Mouse (Mus musculus) stomach, embryonic 16.5 days (tissue): ENCODE results near the gene Ttc41. TPM values are rescaled to one million over a fixed set of nuclear protein-coding genes. Genes with fewer than 3 reads are reported as not detected.
A peak's percentile ranks its signal among the peaks of the same experiment; 100 is the strongest.

Experiments used
- ATAC-seq: fragments of 200-750 bp; cut with Nextera tagmentation; 2 replicates; pipeline ENCODE4 v1.8.0; 2017; ENCODE audit warnings: moderate number of reproducible peaks, moderate TSS enrichment; ENCODE audit not compliant: insufficient read depth, low FRiP score
- H3K27ac ChIP-seq: fragments of 300-500 bp; sonication (generic); 2 replicates; pipeline ENCODE4 v1.5.1; 2014; ENCODE audit warnings: low read length
- H3K27me3 ChIP-seq: fragments of 300-500 bp; sonication (generic); 2 replicates; pipeline ENCODE4 v1.6.1; 2014; ENCODE audit warnings: low read length, control low read depth, mixed read lengths; ENCODE audit not compliant: control insufficient read depth, insufficient read depth
- H3K36me3 ChIP-seq: fragments of 300-500 bp; sonication (generic); 2 replicates; pipeline ENCODE4 v1.6.1; 2014; ENCODE audit warnings: low read length; ENCODE audit not compliant: control insufficient read depth, insufficient read depth
- H3K4me1 ChIP-seq: fragments of 300-500 bp; sonication (generic); 2 replicates; pipeline ENCODE4 v1.6.1; 2014; ENCODE audit warnings: low read length, control low read depth, mixed read lengths; ENCODE audit not compliant: control insufficient read depth, insufficient read depth
- H3K4me2 ChIP-seq: fragments of 300-500 bp; sonication (generic); 2 replicates; pipeline ENCODE4 v1.6.1; 2014; ENCODE audit warnings: low read depth, low read length, mixed read lengths
- H3K4me3 ChIP-seq: fragments of 300-500 bp; sonication (generic); replicated peaks from 2 replicates; pipeline ENCODE4 v1.5.1; 2014; ENCODE audit warnings: mild to moderate bottlenecking, low read length
- H3K9ac ChIP-seq: fragments of 300-500 bp; sonication (generic); 2 replicates; pipeline ENCODE4 v1.6.1; 2014; ENCODE audit warnings: low read length
- H3K9me3 ChIP-seq: fragments of 300-500 bp; sonication (generic); replicated peaks from 2 replicates; pipeline ENCODE4 v1.6.1; 2016; ENCODE audit warnings: low read length, control low read depth; ENCODE audit not compliant: control insufficient read depth
- WGBS: fragments of 180-500 bp; shearing (Covaris S2); extraction: QIAGEN DNeasy Blood & Tissue Kit; methylation state at CpG from one replicate; pipeline ENCODE4 v1.1.7; 2014; 5-methylcytosine and 5-hydroxymethylcytosine counted together
- microRNA-seq: library from miRNA; unstranded; fragments of <30 nt; microRNA quantifications from one replicate; pipeline ENCODE4, GENCODE M21; 2016
- polyA plus RNA-seq: library from polyadenylated mRNA; unstranded; fragments of >200 nt; fragmentation: Nextera tagmentation; extraction: Ambion mirVana; gene quantifications from 2 replicates; pipeline ENCODE4 v1.2.1, GENCODE M21; 2015

Gene Ttc41
- polyA plus RNA-seq, 1 experiment from 2014 or later, result 0.79 TPM

- Histone ChIP-seq H3K4me1 (peaks cover 11% of the 10 kb centered on the region; the same call in 1 of the 2 replicates), H3K4me2 (no peak overlapping the region), H3K4me3 (no peak overlapping the region), H3K9ac (no peak overlapping the region), H3K36me3 (peaks cover 10% of the 10 kb centered on the region; the same call in 1 of the 2 replicates), H3K9me3 (no peaks in the 10 kb centered on the region), H3K27me3 (no peaks in the 10 kb centered on the region), H3K27ac (no peak overlapping the region)
- WGBS, result 77% methylated on average over 6 of the region's 6 CpGs
- ATAC-seq, result no peak
Observed at GRCm38 (mm10) chr10:86824093-86824492, 118.5 kb downstream of the Ttc41 start.

- peaks cover 10% of the 10 kb centered on the region; the same call in 1 of the 2 replicates for H3K36me3 ChIP-seq
- no peak overlapping the region for H3K27ac ChIP-seq
- H3K4me3 ChIP-seq, result no peak overlapping the region
- H3K9ac ChIP-seq, result no peak overlapping the region
- no peaks in the 10 kb centered on the region for H3K9me3 ChIP-seq
- 76% methylated on average over 14 of the region's 14 CpGs for WGBS
- H3K4me1 ChIP-seq, result 0 out of 2 replicates have a peak, but pooled peaks cover 5% of the 10 kb centered on the region
- ATAC-seq, result no peak
- H3K27me3 ChIP-seq, result no peaks in the 10 kb centered on the region
- no peak overlapping the region for H3K4me2 ChIP-seq
Observed at GRCm38 (mm10) chr10:86824871-86825270, 119.3 kb downstream of the Ttc41 start.

GRCm38 (mm10) chr10:86825871-86826522, 120.4 kb downstream of the Ttc41 start:
- Histone ChIP-seq H3K9me3 (no peaks in the 10 kb centered on the region), H3K9ac (no peak overlapping the region), H3K27me3 (no peaks in the 10 kb centered on the region), H3K4me3 (no peak overlapping the region), H3K4me2 (no peak overlapping the region), H3K4me1 (no peaks in the 10 kb centered on the region), H3K27ac (no peak overlapping the region), H3K36me3 (peaks cover 5% of the 10 kb centered on the region; the same call in 1 of the 2 replicates)
- WGBS, result 88% methylated on average over 10 of the region's 10 CpGs
- ATAC-seq, result peak; percentile 11; the same call in 1 of the 2 replicates

Small RNAs within 50 kb of the gene (microRNA-seq; reads per million reads assigned to microRNA genes)
- gene Gm25745, result 2.5 reads per million, percentile 13 among the genes with 10 or more reads in this experiment

Other genes starting within 250 kb of the Ttc41 start
- 3.2 and 4.0 TPM in 2 replicates for gene Syn3, start 206.9 kb upstream of the Ttc41 start, polyA plus RNA-seq
- gene Hsp90b1, start 302 bp upstream of the Ttc41 start, polyA plus RNA-seq, result 669 and 693 TPM in 2 replicates
- not detected in 2 replicates for gene Gm49358, start 58.2 kb downstream of the Ttc41 start, polyA plus RNA-seq
- 1.5 and 1.8 TPM in 2 replicates for gene Nt5dc3, start 73.2 kb downstream of the Ttc41 start, polyA plus RNA-seq